In the genomic region with DNA sequence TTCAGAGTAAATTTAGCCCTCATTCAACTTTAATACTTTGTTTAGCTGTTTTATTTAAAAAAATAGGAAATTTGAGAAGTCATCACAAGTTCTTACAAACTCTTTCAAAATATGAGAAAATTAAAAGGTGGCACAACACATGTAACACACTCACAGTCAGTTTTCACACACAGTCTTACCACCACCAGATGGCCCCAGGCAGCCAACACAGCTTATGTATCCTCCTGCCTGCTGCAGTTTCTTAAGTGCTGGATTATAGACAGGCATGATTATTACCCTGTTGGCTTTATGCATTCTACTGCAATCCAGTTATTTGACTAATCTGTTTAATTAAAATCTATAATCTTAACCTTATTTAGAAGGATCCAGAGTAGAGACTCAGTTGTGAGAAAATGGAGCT, we compare ENCODE assay signal across 9 mouse cellular contexts. TPM values are rescaled to one million over a fixed set of nuclear protein-coding genes. Genes with fewer than 3 reads are reported as not detected.
DNase-seq lines count a peak whose midpoint lies in the region; ATAC-seq and TF ChIP-seq lines count a peak whose summit lies in the region.
"Had no signal": no experiment of that assay in that cellular context is flagged by ENCODE, and none has a peak within 500 bp of the region (broad histone marks: within the 10 kb centered on the region; RNA-seq: fewer than 3 reads in every experiment).

No protein-coding gene starts in this region.

- H3K27me3 ChIP-seq in heart, adult 2 months (ENCODE audit: control insufficient read depth, insufficient read depth, low read length), result no peaks in the 10 kb centered on the region
- H3K27me3 ChIP-seq in heart, embryonic 10.5 days (ENCODE audit: insufficient read depth, poor library complexity, severe bottlenecking), result no peaks in the 10 kb centered on the region
- no peaks in the 10 kb centered on the region for H3K27me3 ChIP-seq in lung, embryonic 14.5 days (ENCODE audit: insufficient read depth, low read length)
- H3K27me3 ChIP-seq in stomach, postnatal 0 days (ENCODE audit: control insufficient read depth, insufficient read depth, low read length), result no peaks in the 10 kb centered on the region
- H3K27me3 ChIP-seq: embryonic facial prominence, embryonic 13.5 days had no signal

- ATAC-seq in lung, embryonic 14.5 days (ENCODE audit: insufficient read depth), result no peak
- ATAC-seq in granulocyte monocyte progenitor cell, adult 5-6 weeks (replicated peaks; ENCODE audit: poor library complexity, severe bottlenecking), result peak; percentile 33; the same call in 1 of the 2 replicates
- no peak for ATAC-seq in stomach, postnatal 0 days (ENCODE audit: low FRiP score, low TSS enrichment)

- no peak for DNase-seq in heart, adult 2 months
- DNase-seq in heart, embryonic 10.5 days (ENCODE audit: low spot score), result no peak
- peak; percentile 15 for DNase-seq in lung, embryonic 14.5 days
- no peak for DNase-seq in lung, postnatal 10 days
- DNase-seq in stomach, postnatal 0 days (ENCODE audit: low spot score), result no peak
- DNase-seq in spleen, postnatal 14 days (ENCODE audit: low spot score in 2 of 2), result no peak
- no peak for DNase-seq in gastrocnemius, postnatal 14 days

- no peak overlapping the region for H3K27ac ChIP-seq in heart, adult 2 months
- no peak overlapping the region for H3K27ac ChIP-seq in heart, embryonic 10.5 days
- H3K27ac ChIP-seq in lung, embryonic 14.5 days (ENCODE audit: low read depth), result no peak overlapping the region
- no peak overlapping the region for H3K27ac ChIP-seq in stomach, postnatal 0 days (replicated peaks)
- H3K27ac ChIP-seq: embryonic facial prominence, embryonic 13.5 days had no signal

- intact Hi-C loops in heart, adult 2 months (cut with DNase I), result no loop called here
- intact Hi-C loops in gastrocnemius, postnatal 14 days (cut with DNase I; ENCODE audit: low total_unique reads), result no loop called here

- no peak overlapping the region for H3K4me3 ChIP-seq in heart, adult 2 months
- H3K4me3 ChIP-seq in heart, embryonic 10.5 days, result no peak overlapping the region
- no peak overlapping the region for H3K4me3 ChIP-seq in lung, embryonic 14.5 days (ENCODE audit: low read depth, low read length)
- H3K4me3 ChIP-seq in stomach, postnatal 0 days (ENCODE audit: low read depth, low read length), result no peak overlapping the region
- H3K4me3 ChIP-seq: embryonic facial prominence, embryonic 13.5 days had no signal

- H3K9ac ChIP-seq in heart, adult 2 months (ENCODE audit: low read depth, low read length), result no peak overlapping the region
- H3K9ac ChIP-seq in lung, embryonic 14.5 days, result no peak overlapping the region
- no peak overlapping the region for H3K9ac ChIP-seq in stomach, postnatal 0 days (ENCODE audit: low read length)
- H3K9ac ChIP-seq: embryonic facial prominence, embryonic 13.5 days had no signal

- TF ChIP-seq POLR2A in heart, adult 2 months (IDR thresholded peaks at IDR 0.05; ENCODE audit: insufficient read depth, low read depth, low read length), result no peak

- TF ChIP-seq CTCF in heart, adult 2 months (IDR thresholded peaks at IDR 0.05), result peak; percentile 58
- peak; percentile 31 for TF ChIP-seq CTCF in lung, embryonic 14.5 days (IDR thresholded peaks at IDR 0.05; ENCODE audit: low read depth)
- peak; percentile 65 for TF ChIP-seq CTCF in stomach, postnatal 0 days (IDR thresholded peaks at IDR 0.05; ENCODE audit: low read depth)

- TF ChIP-seq EP300 in heart, adult 2 months (IDR thresholded peaks at IDR 0.05; ENCODE audit: insufficient read depth, low read depth, low read length), result no peak
- TF ChIP-seq EP300 in stomach, postnatal 0 days (optimal IDR thresholded peaks at IDR 0.05), result no peak

- H3K4me1 ChIP-seq in heart, adult 2 months (ENCODE audit: control insufficient read depth, insufficient read depth, low read length), result no peaks in the 10 kb centered on the region; the same call in none of the 2 replicates
- H3K4me1 ChIP-seq in heart, embryonic 10.5 days, result no peaks in the 10 kb centered on the region
- H3K4me1 ChIP-seq in lung, embryonic 14.5 days (ENCODE audit: insufficient read depth), result no peaks in the 10 kb centered on the region
- H3K4me1 ChIP-seq in stomach, postnatal 0 days (replicated peaks; ENCODE audit: control insufficient read depth, insufficient read depth), result no peaks in the 10 kb centered on the region
- H3K4me1 ChIP-seq: embryonic facial prominence, embryonic 13.5 days had no signal

- no peak overlapping the region for H3K4me2 ChIP-seq in lung, embryonic 14.5 days
- H3K4me2 ChIP-seq in stomach, postnatal 0 days (replicated peaks; ENCODE audit: low read depth), result no peak overlapping the region
- H3K4me2 ChIP-seq: embryonic facial prominence, embryonic 13.5 days had no signal

- no peaks in the 10 kb centered on the region for H3K9me3 ChIP-seq in heart, embryonic 10.5 days
- H3K9me3 ChIP-seq in lung, embryonic 14.5 days (ENCODE audit: low read depth, low read length), result no peaks in the 10 kb centered on the region
- no peaks in the 10 kb centered on the region for H3K9me3 ChIP-seq in stomach, postnatal 0 days (ENCODE audit: control insufficient read depth, low read length)
- H3K9me3 ChIP-seq: embryonic facial prominence, embryonic 13.5 days had no signal

- H3K79me2 ChIP-seq in heart, adult 2 months (replicated peaks; ENCODE audit: control insufficient read depth, insufficient read depth, low read length), result no peaks in the 10 kb centered on the region

- no peaks in the 10 kb centered on the region for H3K36me3 ChIP-seq in heart, adult 2 months (ENCODE audit: control insufficient read depth, insufficient read depth, low read length)
- peaks cover 13% of the 10 kb centered on the region for H3K36me3 ChIP-seq in heart, embryonic 10.5 days
- H3K36me3 ChIP-seq in lung, embryonic 14.5 days (ENCODE audit: insufficient read depth), result 0 out of 2 replicates have a peak, but pooled peaks cover 5% of the 10 kb centered on the region
- H3K36me3 ChIP-seq in stomach, postnatal 0 days (ENCODE audit: control insufficient read depth, insufficient read depth, low read length), result peaks cover 2% of the 10 kb centered on the region; the same call in 1 of the 2 replicates

RNA-seq across cellular contexts. Expression of gene Slc4a7, which starts 12.1 kb away (rescaled TPM):
- 10 to 100 TPM; 13.1 to 16.5 TPM for total RNA-seq in heart, adult 2 months (2021)
- 2.8 and 6.4 TPM in 2 replicates for polyA plus RNA-seq in heart, adult 2 months (2012; rRNA removed)
- polyA plus RNA-seq in heart, embryonic 10.5 days (2016; fragmentation: Nextera tagmentation; extraction: Ambion mirVana), result 18.8 and 21.2 TPM in 2 replicates
- polyA plus RNA-seq in lung, embryonic 14.5 days (2014; fragmentation: Nextera tagmentation; extraction: Ambion mirVana), result 16.3 and 18.0 TPM in 2 replicates
- total RNA-seq in granulocyte monocyte progenitor cell, adult 5-6 weeks (2014; fragmentation: Nextera tagmentation), result 23.8 and 34.5 TPM in 2 replicates
- 30.9 and 40.2 TPM in 2 replicates for total RNA-seq in granulocyte monocyte progenitor cell, adult 5-6 weeks (2017)
- polyA plus RNA-seq in stomach, postnatal 0 days (2015; fragmentation: Nextera tagmentation; extraction: Ambion mirVana), result 7.3 and 7.7 TPM in 2 replicates
- 10 to 100 TPM in 1 of 2 experiments, 1 to 10 TPM in 1; 9.7 to 10.9 TPM for total RNA-seq in gastrocnemius, postnatal 14 days (2021)
